Mouse (Mus musculus) heart, adult 2 months (tissue): ENCODE data around the gene Nos1. TPM values are rescaled to one million over a fixed set of nuclear protein-coding genes. Genes with fewer than 3 reads are reported as not detected.

ENCODE experiments used
- DNase-seq, 2 experiments: peaks; one replicate each; pipeline ENCODE4 v3.0.0; 2021
- H3K27ac ChIP-seq: fragments of 200-600 bp; 2 replicates; pipeline ENCODE4 v1.8.1; 2022
- H3K27me3 ChIP-seq: fragments of 200-500 bp; 2 replicates; pipeline ENCODE4 v1.6.1; 2012; ENCODE audit warnings: mild to moderate bottlenecking, low read length, inconsistent platforms, mixed read lengths; ENCODE audit not compliant: control insufficient read depth, insufficient read depth
- H3K36me3 ChIP-seq: fragments of 200-500 bp; 2 replicates; pipeline ENCODE4 v1.6.1; 2012; ENCODE audit warnings: low read length, inconsistent platforms; ENCODE audit not compliant: control insufficient read depth, insufficient read depth
- H3K4me1 ChIP-seq: fragments of 200-500 bp; 2 replicates; pipeline ENCODE4 v1.6.1; 2011; ENCODE audit warnings: low read length; ENCODE audit not compliant: control insufficient read depth, insufficient read depth
- H3K4me3 ChIP-seq: fragments of 200-600 bp; 2 replicates; pipeline ENCODE4 v1.8.1; 2022
- H3K79me2 ChIP-seq: fragments of 200-500 bp; replicated peaks from 2 replicates; pipeline ENCODE4 v1.6.1; 2012; ENCODE audit warnings: mild to moderate bottlenecking, inconsistent platforms, low read length, moderate library complexity, mixed read lengths; ENCODE audit not compliant: control insufficient read depth, insufficient read depth
- H3K9ac ChIP-seq: fragments of 200-500 bp; 2 replicates; pipeline ENCODE4 v1.6.1; 2012; ENCODE audit warnings: low read depth, mild to moderate bottlenecking, control low read depth, inconsistent platforms, low read length, mixed read lengths
- CTCF ChIP-seq: fragments of 200-600 bp; IDR thresholded peaks from 2 replicates; pipeline ENCODE4 v1.8.1; 2022; ENCODE audit warnings: antibody characterized with exemption, mild to moderate bottlenecking, moderate library complexity
- EP300 ChIP-seq: fragments of 200-500 bp; IDR thresholded peaks from 2 replicates; pipeline ENCODE4 v1.6.1; 2011; ENCODE audit warnings: low read depth, low read length, control low read depth; ENCODE audit not compliant: insufficient read depth
- POLR2A ChIP-seq: fragments of 200-500 bp; IDR thresholded peaks from 2 replicates; pipeline ENCODE4 v1.6.1; 2011; ENCODE audit warnings: mild to moderate bottlenecking, low read depth, low read length, control low read depth; ENCODE audit not compliant: insufficient read depth
- WGBS: fragments of 180-500 bp; shearing (Covaris S2); methylation state at CpG from one replicate; pipeline ENCODE4 v1.1.7; 2018; 5-methylcytosine and 5-hydroxymethylcytosine counted together
- intact Hi-C: fragments of 180-260 bp; cut with DNase I; formaldehyde crosslinking; loops from one replicate; pipeline ENCODE4 v1.15.1; 2025
- polyA plus RNA-seq: library from polyadenylated mRNA; depleted of rRNA; stranded (reverse); fragments of >200 nt; gene quantifications from 2 replicates; pipeline ENCODE4 v1.2.3, GENCODE M21; 2012
- total RNA-seq, 2 experiments: library from RNA; stranded (reverse); gene quantifications; 2 replicates each; pipeline ENCODE4 v1.2.3; 2021

Gene Nos1
- total and polyA plus RNA-seq, 3 experiments: 0.18 to 0.47 (median 0.23) TPM

DNA sequence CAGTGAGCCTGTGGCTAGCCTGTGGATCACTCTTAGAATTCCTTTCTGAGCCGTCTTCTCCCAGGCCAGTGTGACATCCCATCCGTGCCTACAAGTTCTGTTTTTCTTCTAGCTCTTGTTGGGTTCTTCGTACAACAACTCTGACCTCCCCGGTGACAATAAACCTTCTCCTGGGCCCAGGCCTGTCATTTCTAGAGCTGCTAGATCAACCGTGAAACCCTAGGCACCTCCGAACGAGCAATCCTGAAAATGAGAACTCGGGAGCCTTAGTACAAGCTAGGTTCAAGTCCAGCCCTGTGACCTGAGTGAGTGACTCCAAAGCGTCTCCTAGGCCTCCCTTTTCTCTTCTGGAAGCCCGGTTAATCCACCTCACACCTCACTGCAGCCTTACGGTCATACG is 69.6 kb downstream of the Nos1 start:
- H3K4me3 ChIP-seq: no peak overlapping the region
- intact Hi-C loops: no loop called here
- no peak overlapping the region for H3K27ac ChIP-seq
- H3K79me2 ChIP-seq: no peaks in the 10 kb centered on the region
- H3K36me3 ChIP-seq: no peaks in the 10 kb centered on the region
- 74% methylated on average over 12 of the region's 12 CpGs for WGBS
- H3K4me1 ChIP-seq: no peaks in the 10 kb centered on the region
- H3K27me3 ChIP-seq: no peaks in the 10 kb centered on the region
- no peak overlapping the region for H3K9ac ChIP-seq
- DNase-seq: no peak
- no peak for TF ChIP-seq CTCF
- TF ChIP-seq POLR2A: no peak
- no peak for TF ChIP-seq EP300

DNA sequence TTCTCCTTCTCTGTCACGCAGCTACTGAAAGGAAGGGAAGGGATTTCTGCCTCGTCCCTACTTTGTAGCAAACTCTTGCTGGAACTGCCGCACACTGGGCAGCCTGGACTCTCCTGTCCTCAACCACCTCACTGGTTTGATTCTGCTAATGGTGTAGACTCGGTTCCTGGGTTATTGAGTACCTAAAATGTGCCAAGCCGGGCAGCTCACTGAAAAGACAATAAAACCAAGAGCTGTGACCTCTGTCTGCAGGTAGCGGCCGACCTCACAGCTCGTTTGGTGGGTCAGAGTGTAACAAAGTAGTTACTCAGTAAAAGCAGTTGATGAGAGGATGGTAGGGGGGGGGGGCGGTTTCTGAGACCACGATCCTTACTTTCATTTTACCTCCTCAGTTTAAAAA is 72.9 kb downstream of the Nos1 start:
- no peak for TF ChIP-seq CTCF
- TF ChIP-seq EP300: no peak
- no peak for TF ChIP-seq POLR2A
- Histone ChIP-seq H3K9ac (no peak overlapping the region), H3K4me1 (no peaks in the 10 kb centered on the region), H3K79me2 (no peaks in the 10 kb centered on the region), H3K36me3 (no peaks in the 10 kb centered on the region), H3K27me3 (no peaks in the 10 kb centered on the region), H3K27ac (no peak overlapping the region), H3K4me3 (no peak overlapping the region)
- 71% methylated on average over 10 of the region's 10 CpGs for WGBS
- DNase-seq: no peak
- intact Hi-C loops: no loop called here

- 0 out of 2 replicates have a peak, but pooled peaks cover 2% of the 10 kb centered on the region for H3K27me3 ChIP-seq
- H3K27ac ChIP-seq: no peak overlapping the region
- H3K79me2 ChIP-seq: no peaks in the 10 kb centered on the region
- no peak overlapping the region for H3K9ac ChIP-seq
- DNase-seq: no peak
- WGBS: 17% methylated on average over 13 of the region's 13 CpGs
- no peak overlapping the region for H3K4me3 ChIP-seq
- no peaks in the 10 kb centered on the region for H3K4me1 ChIP-seq
- H3K36me3 ChIP-seq: no peaks in the 10 kb centered on the region
- no peak for TF ChIP-seq POLR2A
- intact Hi-C loops: no loop called here
Observed at GRCm38 (mm10) chr5:117864588-117865300, 83.9 kb downstream of the Nos1 start.

DNA sequence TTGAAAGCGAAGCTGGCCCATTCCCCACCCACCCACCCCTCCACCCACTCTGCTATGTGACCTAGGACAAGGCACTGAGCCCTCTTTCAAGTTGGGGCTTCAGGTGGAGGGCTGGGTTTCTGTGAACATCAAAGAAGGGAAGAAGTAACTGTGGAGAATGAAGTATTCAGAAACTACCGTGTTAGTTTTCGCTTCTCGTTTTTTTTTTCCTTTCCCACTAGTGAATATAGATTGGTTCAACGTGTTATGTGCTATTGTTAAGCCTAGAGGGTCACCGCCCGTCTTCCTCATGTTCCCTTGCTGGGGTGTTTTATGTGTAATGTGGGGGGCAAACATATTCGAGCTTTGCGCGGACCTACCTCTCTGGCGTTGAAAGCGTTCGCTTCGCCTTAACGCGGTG is 85.0 kb downstream of the Nos1 start:
- Histone ChIP-seq H3K27me3 (0 out of 2 replicates have a peak, but pooled peaks cover 2% of the 10 kb centered on the region), H3K79me2 (no peaks in the 10 kb centered on the region), H3K4me1 (no peaks in the 10 kb centered on the region), H3K9ac (no peak overlapping the region), H3K4me3 (no peak overlapping the region), H3K27ac (no peak overlapping the region), H3K36me3 (no peaks in the 10 kb centered on the region)
- DNase-seq: no peak
- WGBS: 61% methylated on average over 16 of the region's 16 CpGs
- intact Hi-C loops: no loop called here
- TF ChIP-seq POLR2A: no peak
- no peak for TF ChIP-seq EP300
- TF ChIP-seq CTCF: no peak

GRCm38 (mm10) chr5:117871614-117872013 is 90.8 kb downstream of the Nos1 start:
- H3K36me3 ChIP-seq: no peaks in the 10 kb centered on the region
- intact Hi-C loops: no loop called here
- H3K9ac ChIP-seq: no peak overlapping the region
- no peak overlapping the region for H3K27ac ChIP-seq
- no peaks in the 10 kb centered on the region for H3K4me1 ChIP-seq
- WGBS: 45% methylated on average over 1 of the region's 1 CpGs
- TF ChIP-seq EP300: no peak
- no peak for TF ChIP-seq POLR2A
- no peak for TF ChIP-seq CTCF
- H3K79me2 ChIP-seq: no peaks in the 10 kb centered on the region
- H3K27me3 ChIP-seq: no peaks in the 10 kb centered on the region
- no peak for DNase-seq
- H3K4me3 ChIP-seq: no peak overlapping the region

DNA sequence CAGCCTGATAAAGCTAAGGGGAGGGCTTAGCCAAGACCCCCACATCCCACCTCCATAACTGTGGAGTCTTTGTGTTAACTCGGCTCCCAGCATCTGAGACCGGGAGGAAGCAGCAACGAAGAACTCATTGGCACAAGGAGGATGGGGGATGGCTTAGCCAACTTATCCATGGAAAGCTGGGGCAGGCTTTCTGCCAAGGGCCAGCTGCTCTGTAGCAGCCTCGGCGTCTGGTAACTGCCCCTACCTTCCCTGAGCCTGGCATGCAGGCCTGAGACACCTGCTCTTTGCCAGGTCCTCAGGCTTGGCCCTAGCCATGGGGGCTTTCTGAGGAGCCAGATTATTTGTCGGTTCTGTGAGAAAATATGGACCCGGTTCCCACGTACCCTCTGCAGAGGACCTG is 93.0 kb downstream of the Nos1 start:
- TF ChIP-seq CTCF (no peak), POLR2A (no peak), EP300 (no peak)
- Histone ChIP-seq H3K9ac (no peak overlapping the region), H3K4me1 (no peaks in the 10 kb centered on the region), H3K36me3 (no peaks in the 10 kb centered on the region), H3K4me3 (no peak overlapping the region), H3K27me3 (no peaks in the 10 kb centered on the region), H3K79me2 (no peaks in the 10 kb centered on the region), H3K27ac (no peak overlapping the region)
- intact Hi-C loops: no loop called here
- no peak for DNase-seq
- WGBS: 54% methylated on average over 8 of the region's 8 CpGs
